Mouse (Mus musculus) lung, embryonic 14.5 days (tissue): Measurements from ENCODE around the gene Mast4. TPM values are rescaled to one million over a fixed set of nuclear protein-coding genes. Genes with fewer than 3 reads are reported as not detected.

Experiments
- ATAC-seq: fragments of 200-750 bp; cut with Nextera tagmentation; 2 replicates; pipeline ENCODE4 v1.8.0; 2017; ENCODE audit warnings: mild to moderate bottlenecking, moderate TSS enrichment, moderate library complexity; ENCODE audit not compliant: insufficient read depth
- DNase-seq: peaks from one replicate; pipeline ENCODE4 v3.0.0-alpha.2; 2015
- H3K27ac ChIP-seq: fragments of 300-500 bp; sonication (generic); 2 replicates; pipeline ENCODE4 v1.5.1; 2014; ENCODE audit warnings: low read depth, mild to moderate bottlenecking, moderate library complexity
- H3K27me3 ChIP-seq: fragments of 300-500 bp; sonication (generic); 2 replicates; pipeline ENCODE4 v1.6.1; 2014; ENCODE audit warnings: low read length, control low read depth; ENCODE audit not compliant: insufficient read depth
- H3K36me3 ChIP-seq: fragments of 300-500 bp; sonication (generic); 2 replicates; pipeline ENCODE4 v1.6.1; 2014; ENCODE audit warnings: control low read depth; ENCODE audit not compliant: insufficient read depth
- H3K4me1 ChIP-seq: fragments of 300-500 bp; sonication (generic); 2 replicates; pipeline ENCODE4 v1.6.1; 2014; ENCODE audit warnings: antibody characterized with exemption, control low read depth; ENCODE audit not compliant: insufficient read depth
- H3K4me2 ChIP-seq: fragments of 300-500 bp; sonication (generic); 2 replicates; pipeline ENCODE4 v1.6.1; 2014; ENCODE audit warnings: mild to moderate bottlenecking
- H3K4me3 ChIP-seq: fragments of 300-500 bp; sonication (generic); 2 replicates; pipeline ENCODE4 v1.5.1; 2014; ENCODE audit warnings: low read depth, low read length
- H3K9ac ChIP-seq: fragments of 300-500 bp; sonication (generic); 2 replicates; pipeline ENCODE4 v1.6.1; 2014
- H3K9me3 ChIP-seq: fragments of 300-500 bp; sonication (generic); 2 replicates; pipeline ENCODE4 v1.6.1; 2016; ENCODE audit warnings: low read depth, low read length, control low read depth
- CTCF ChIP-seq: IDR thresholded peaks from 2 replicates; pipeline ENCODE4 v1.5.1; 2016; ENCODE audit warnings: antibody characterized with exemption, low read depth
- WGBS: fragments of 180-500 bp; shearing (Covaris S2); extraction: QIAGEN DNeasy Blood & Tissue Kit; methylation state at CpG from one replicate; pipeline ENCODE4 v1.1.7; 2014; 5-methylcytosine and 5-hydroxymethylcytosine counted together
- polyA plus RNA-seq: library from polyadenylated mRNA; unstranded; fragments of >200 nt; fragmentation: Nextera tagmentation; extraction: Ambion mirVana; gene quantifications from 2 replicates; pipeline ENCODE4 v1.2.1, GENCODE M21; 2014

The Mast4 gene
- polyA plus RNA-seq, 1 experiment from 2014 or later, result 30.8 TPM

DNA sequence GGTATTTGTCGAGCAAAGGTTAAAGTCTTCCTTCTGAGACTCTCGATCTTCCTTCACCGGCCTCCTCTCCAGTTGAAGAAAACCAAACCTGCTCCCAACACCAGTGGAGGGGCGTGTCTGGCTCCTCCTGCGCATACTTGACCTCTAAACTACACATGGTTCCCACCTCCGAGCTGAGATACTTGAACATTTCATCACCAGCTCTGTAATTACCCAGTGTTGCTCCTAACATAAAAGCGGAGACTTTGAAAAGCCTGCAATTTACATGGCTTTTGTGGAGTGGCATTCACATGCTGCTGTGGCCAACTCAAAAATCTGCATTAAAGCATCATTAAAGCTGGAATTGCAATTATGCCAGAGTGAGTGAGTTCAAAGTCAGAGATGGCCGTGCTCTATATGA, 492.1 kb downstream of the Mast4 start:
- Histone ChIP-seq H3K4me1 (no peaks in the 10 kb centered on the region), H3K27ac (0 out of 2 replicates have a peak overlapping the region, but pooled peaks have one; percentile 2), H3K36me3 (no peaks in the 10 kb centered on the region), H3K9me3 (no peaks in the 10 kb centered on the region), H3K27me3 (no peaks in the 10 kb centered on the region), H3K4me2 (no peak overlapping the region), H3K9ac (no peak overlapping the region), H3K4me3 (no peak overlapping the region)
- ATAC-seq (peak; percentile 59; the same call in 1 of the 2 replicates), DNase-seq (peak; percentile 55)
- TF ChIP-seq CTCF, result no peak
- 56% methylated on average over 8 of the region's 8 CpGs for WGBS

DNA sequence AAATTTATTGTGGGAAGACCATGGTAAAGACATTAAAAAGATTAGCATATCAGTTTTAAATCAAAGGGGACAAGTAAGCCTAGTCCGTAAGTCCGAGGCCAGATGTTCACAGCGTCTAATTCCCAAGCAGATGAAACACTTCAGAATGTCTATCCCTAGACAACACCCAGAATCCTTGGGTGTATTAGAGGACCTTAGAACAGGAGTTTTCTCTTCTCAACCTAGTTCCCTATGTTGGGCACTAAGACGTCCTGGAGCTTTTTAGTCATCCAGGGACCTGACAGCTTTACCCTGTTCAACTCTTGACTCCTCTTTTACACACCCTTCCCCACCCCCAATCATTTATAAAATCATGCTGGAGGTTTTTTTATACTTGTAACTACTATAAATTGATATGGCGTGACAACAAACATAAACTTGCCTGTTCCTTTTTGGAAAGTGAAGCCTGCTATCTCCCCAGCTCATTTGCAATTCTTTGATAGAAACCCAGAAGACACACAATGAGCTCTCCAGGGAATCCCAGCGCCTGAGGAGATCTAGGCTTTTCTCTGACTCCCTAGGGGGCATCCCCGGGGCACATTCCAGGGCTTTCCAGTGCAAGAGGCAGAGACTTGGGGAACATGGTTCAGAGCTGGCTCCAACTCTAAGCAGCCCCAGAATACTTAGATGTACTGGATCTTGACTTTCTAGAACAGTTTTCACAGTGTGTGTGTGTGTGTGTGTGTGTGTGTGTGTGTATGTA, 494.4 kb downstream of the Mast4 start:
- H3K9ac ChIP-seq, result no peak overlapping the region
- no peaks in the 10 kb centered on the region for H3K27me3 ChIP-seq
- no peak for TF ChIP-seq CTCF
- no peak overlapping the region for H3K4me3 ChIP-seq
- WGBS, result 43% methylated on average over 7 of the region's 7 CpGs
- H3K36me3 ChIP-seq, result no peaks in the 10 kb centered on the region
- ATAC-seq (no peak), DNase-seq (peak; percentile 41)
- no peaks in the 10 kb centered on the region for H3K4me1 ChIP-seq
- no peaks in the 10 kb centered on the region for H3K9me3 ChIP-seq
- no peak overlapping the region for H3K27ac ChIP-seq
- no peak overlapping the region for H3K4me2 ChIP-seq

- H3K27ac ChIP-seq, result no peak overlapping the region
- H3K4me3 ChIP-seq, result no peak overlapping the region
- no peaks in the 10 kb centered on the region for H3K9me3 ChIP-seq
- DNase-seq (no peak), ATAC-seq (peak; percentile 21; the same call in 1 of the 2 replicates)
- TF ChIP-seq CTCF, result no peak
- H3K36me3 ChIP-seq, result no peaks in the 10 kb centered on the region; the same call in 1 of the 2 replicates
- WGBS, result 57% methylated on average over 4 of the region's 4 CpGs
- no peak overlapping the region for H3K4me2 ChIP-seq
- no peaks in the 10 kb centered on the region for H3K4me1 ChIP-seq
- no peak overlapping the region for H3K9ac ChIP-seq
- H3K27me3 ChIP-seq, result no peaks in the 10 kb centered on the region
Observed at GRCm38 (mm10) chr13:102837427-102837826, 496.9 kb downstream of the Mast4 start.

- no peak overlapping the region for H3K4me2 ChIP-seq
- H3K36me3 ChIP-seq, result no peaks in the 10 kb centered on the region; the same call in 1 of the 2 replicates
- DNase-seq (no peak), ATAC-seq (no peak)
- 80% methylated on average over 8 of the region's 8 CpGs for WGBS
- H3K4me1 ChIP-seq, result no peaks in the 10 kb centered on the region
- no peak overlapping the region for H3K27ac ChIP-seq
- no peak overlapping the region for H3K4me3 ChIP-seq
- H3K27me3 ChIP-seq, result no peaks in the 10 kb centered on the region
- no peak overlapping the region for H3K9ac ChIP-seq
- H3K9me3 ChIP-seq, result no peaks in the 10 kb centered on the region
- no peak for TF ChIP-seq CTCF
Observed at GRCm38 (mm10) chr13:102835336-102835735, 499.0 kb downstream of the Mast4 start.

GRCm38 (mm10) chr13:102818287-102818686, 516.0 kb downstream of the Mast4 start:
- no peak for ATAC-seq
- no peak for TF ChIP-seq CTCF
- WGBS, result 55% methylated on average over 4 of the region's 4 CpGs
- H3K36me3 ChIP-seq, result no peaks in the 10 kb centered on the region
- DNase-seq, result no peak
- no peaks in the 10 kb centered on the region for H3K4me1 ChIP-seq
- H3K27me3 ChIP-seq, result no peaks in the 10 kb centered on the region
- H3K9me3 ChIP-seq, result no peaks in the 10 kb centered on the region
- H3K27ac ChIP-seq, result no peak overlapping the region
- no peak overlapping the region for H3K4me2 ChIP-seq
- no peak overlapping the region for H3K9ac ChIP-seq
- no peak overlapping the region for H3K4me3 ChIP-seq

GRCm38 (mm10) chr13:102816689-102817088, 517.6 kb downstream of the Mast4 start:
- no peak overlapping the region for H3K4me2 ChIP-seq

DNA sequence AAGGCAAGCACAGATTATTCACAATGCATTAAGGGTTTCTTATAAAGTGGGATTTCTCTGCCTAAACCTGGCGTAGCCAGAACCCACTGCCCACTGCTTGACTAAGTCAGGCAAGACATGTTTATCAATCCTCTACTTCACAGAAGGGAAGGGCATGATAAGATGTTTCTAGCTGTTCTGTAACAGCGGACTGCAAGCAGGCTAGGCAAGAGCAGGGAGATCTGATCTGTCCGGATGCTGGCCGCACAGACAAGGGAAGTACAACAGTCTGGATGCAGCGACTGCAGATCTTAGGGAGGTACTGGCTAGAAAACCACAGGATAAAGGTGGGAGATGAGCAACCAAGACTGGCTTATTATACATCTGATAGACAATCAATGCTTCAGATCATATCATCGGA, 519.1 kb downstream of the Mast4 start:
- Histone ChIP-seq H3K9me3 (no peaks in the 10 kb centered on the region), H3K9ac (no peak overlapping the region), H3K36me3 (no peaks in the 10 kb centered on the region), H3K4me3 (no peak overlapping the region), H3K27me3 (no peaks in the 10 kb centered on the region), H3K4me2 (no peak overlapping the region), H3K27ac (no peak overlapping the region), H3K4me1 (peaks cover 6% of the 10 kb centered on the region)
- ATAC-seq (no peak), DNase-seq (no peak)
- no peak for TF ChIP-seq CTCF
- WGBS, result 82% methylated on average over 6 of the region's 6 CpGs

More at GRCm38 (mm10) chr13:102816689-102817088, 517.6 kb downstream of the Mast4 start:
- no peak for ATAC-seq
- Histone ChIP-seq H3K9ac (no peak overlapping the region), H3K4me3 (no peak overlapping the region), H3K36me3 (no peaks in the 10 kb centered on the region), H3K4me1 (no peaks in the 10 kb centered on the region), H3K27ac (no peak overlapping the region), H3K27me3 (no peaks in the 10 kb centered on the region), H3K9me3 (no peaks in the 10 kb centered on the region)
- 57% methylated on average over 7 of the region's 7 CpGs for WGBS
- DNase-seq, result no peak
- TF ChIP-seq CTCF, result no peak
